Mouse (Mus musculus): ENCODE results near the gene Fam71f2.

- TF ChIP-seq EP300 (IDR thresholded peaks at IDR 0.05; ENCODE audit: low read depth), result no peak
- TF ChIP-seq CTCF (IDR thresholded peaks at IDR 0.05; ENCODE audit: low read depth), result no peak
Observed at GRCm38 (mm10) chr6:29308846-29309605, 29.6 kb downstream of the Fam71f2 start.
